Mouse (Mus musculus) embryonic facial prominence, embryonic 13.5 days (tissue): Measurements from ENCODE around the gene Adamts8. TPM values are rescaled to one million over a fixed set of nuclear protein-coding genes. Genes with fewer than 3 reads are reported as not detected.

Experiments
- ATAC-seq: fragments of 200-750 bp; cut with Nextera tagmentation; 2 replicates; pipeline ENCODE4 v1.8.0; 2017; ENCODE audit warnings: low read depth; ENCODE audit not compliant: insufficient number of reproducible peaks, insufficient read depth, low FRiP score, low TSS enrichment
- H3K27ac ChIP-seq: fragments of 300-500 bp; sonication (generic); 2 replicates; pipeline ENCODE4 v1.5.1; 2015; ENCODE audit warnings: moderate library complexity, mild to moderate bottlenecking, inconsistent platforms
- H3K27me3 ChIP-seq: fragments of 300-500 bp; sonication (generic); 2 replicates; pipeline ENCODE4 v1.6.1; 2015; ENCODE audit warnings: mild to moderate bottlenecking, inconsistent platforms
- H3K36me3 ChIP-seq: fragments of 300-500 bp; sonication (generic); 2 replicates; pipeline ENCODE4 v1.6.1; 2015; ENCODE audit warnings: mild to moderate bottlenecking, inconsistent platforms
- H3K4me1 ChIP-seq: fragments of 300-500 bp; sonication (generic); 2 replicates; pipeline ENCODE4 v1.6.1; 2015; ENCODE audit warnings: inconsistent platforms
- H3K4me2 ChIP-seq: fragments of 300-500 bp; sonication (generic); 2 replicates; pipeline ENCODE4 v1.6.1; 2015; ENCODE audit warnings: moderate library complexity, mild to moderate bottlenecking, inconsistent platforms
- H3K4me3 ChIP-seq: fragments of 300-500 bp; sonication (generic); 2 replicates; pipeline ENCODE4 v1.5.1; 2015; ENCODE audit warnings: mild to moderate bottlenecking, inconsistent platforms
- H3K9ac ChIP-seq: fragments of 300-500 bp; sonication (generic); 2 replicates; pipeline ENCODE4 v1.6.1; 2015; ENCODE audit warnings: mild to moderate bottlenecking, inconsistent platforms
- H3K9me3 ChIP-seq: fragments of 300-500 bp; sonication (generic); 2 replicates; pipeline ENCODE4 v1.6.1; 2016; ENCODE audit warnings: inconsistent platforms
- WGBS: fragments of 180-500 bp; shearing (Covaris S2); methylation state at CpG from one replicate; pipeline ENCODE4 v1.1.7; 2015; ENCODE audit warnings: mixed read lengths; 5-methylcytosine and 5-hydroxymethylcytosine counted together
- polyA plus RNA-seq: library from polyadenylated mRNA; unstranded; fragments of >200 nt; fragmentation: Nextera tagmentation; extraction: Ambion mirVana; gene quantifications from 2 replicates; pipeline ENCODE4 v1.2.1, GENCODE M21; 2015

The Adamts8 gene
- 1.8 and 2.0 TPM in 2 replicates for polyA plus RNA-seq

GRCm38 (mm10) chr9:30942512-30943313 lies at the start of gene Adamts8:
Adamts8 (plus strand) TSS chr9:30942562.
- under 1% methylated on average over 89 of the region's 96 CpGs for WGBS
- no peak within 1 kb of the TSS for H3K27ac ChIP-seq
- peak within 1 kb of the TSS; percentile 100 for H3K4me2 ChIP-seq
- peak; percentile 58 for ATAC-seq
- peaks cover 72% of the 10 kb centered on the region for H3K27me3 ChIP-seq
- H3K4me1 ChIP-seq = peaks cover 20% of the 10 kb centered on the region
- no peaks in the 10 kb centered on the region for H3K36me3 ChIP-seq
- H3K4me3 ChIP-seq = peak within 1 kb of the TSS; percentile 63
- H3K9ac ChIP-seq = peak within 1 kb of the TSS; percentile 73
- no peaks in the 10 kb centered on the region for H3K9me3 ChIP-seq

- no peak overlapping the region for H3K9ac ChIP-seq
- peaks cover 3% of the 10 kb centered on the region; the same call in 1 of the 2 replicates for H3K36me3 ChIP-seq
- no peak for ATAC-seq
- H3K4me3 ChIP-seq = no peak overlapping the region
- H3K9me3 ChIP-seq = no peaks in the 10 kb centered on the region
- peaks cover 15% of the 10 kb centered on the region for H3K4me1 ChIP-seq
- no peak overlapping the region for H3K27ac ChIP-seq
- H3K27me3 ChIP-seq = no peaks in the 10 kb centered on the region
- no peak overlapping the region for H3K4me2 ChIP-seq
- 81% methylated on average over 3 of the region's 3 CpGs for WGBS
Observed at GRCm38 (mm10) chr9:30895618-30896017, 46.7 kb upstream of the Adamts8 start.

GRCm38 (mm10) chr9:30896752-30897151 lies 45.6 kb upstream of the Adamts8 start:
- no peak overlapping the region for H3K4me3 ChIP-seq
- peaks cover 15% of the 10 kb centered on the region for H3K36me3 ChIP-seq
- H3K4me1 ChIP-seq = peaks cover 15% of the 10 kb centered on the region
- H3K27me3 ChIP-seq = no peaks in the 10 kb centered on the region
- ATAC-seq = no peak
- 0 out of 2 replicates have a peak overlapping the region, but pooled peaks have one; percentile 22 for H3K27ac ChIP-seq
- H3K9ac ChIP-seq = no peak overlapping the region
- 67% methylated on average over 5 of the region's 5 CpGs for WGBS
- no peaks in the 10 kb centered on the region for H3K9me3 ChIP-seq
- H3K4me2 ChIP-seq = no peak overlapping the region

- no peak for ATAC-seq
- no peaks in the 10 kb centered on the region for H3K9me3 ChIP-seq
- peaks cover 19% of the 10 kb centered on the region for H3K36me3 ChIP-seq
- no peaks in the 10 kb centered on the region for H3K27me3 ChIP-seq
- H3K9ac ChIP-seq = no peak overlapping the region
- WGBS = 91% methylated on average over 2 of the region's 2 CpGs
- no peak overlapping the region for H3K4me2 ChIP-seq
- 0 out of 2 replicates have a peak overlapping the region, but pooled peaks have one; percentile 22 for H3K27ac ChIP-seq
- H3K4me1 ChIP-seq = peaks cover 15% of the 10 kb centered on the region
- no peak overlapping the region for H3K4me3 ChIP-seq
Observed at GRCm38 (mm10) chr9:30897169-30897568, 45.2 kb upstream of the Adamts8 start.

- H3K27me3 ChIP-seq = no peaks in the 10 kb centered on the region
- H3K36me3 ChIP-seq = peaks cover 40% of the 10 kb centered on the region
Observed at GRCm38 (mm10) chr9:30902152-30902551, 40.2 kb upstream of the Adamts8 start.

GRCm38 (mm10) chr9:30902641-30903040 lies 39.7 kb upstream of the Adamts8 start:
- Histone ChIP-seq H3K9ac (no peak overlapping the region), H3K4me3 (no peak overlapping the region), H3K36me3 (peaks cover 45% of the 10 kb centered on the region), H3K27me3 (no peaks in the 10 kb centered on the region), H3K9me3 (no peaks in the 10 kb centered on the region), H3K27ac (no peak overlapping the region), H3K4me1 (0 out of 2 replicates have a peak, but pooled peaks cover under 1% of the 10 kb centered on the region), H3K4me2 (no peak overlapping the region)
- WGBS = 92% methylated on average over 7 of the region's 7 CpGs
- no peak for ATAC-seq

More at GRCm38 (mm10) chr9:30902152-30902551, 40.2 kb upstream of the Adamts8 start:
- H3K4me2 ChIP-seq = no peak overlapping the region
- H3K27ac ChIP-seq = no peak overlapping the region
- no peak overlapping the region for H3K4me3 ChIP-seq
- ATAC-seq = no peak
- no peaks in the 10 kb centered on the region for H3K9me3 ChIP-seq
- peaks cover 1% of the 10 kb centered on the region; the same call in 1 of the 2 replicates for H3K4me1 ChIP-seq
- no peak overlapping the region for H3K9ac ChIP-seq
- WGBS = 93% methylated on average over 19 of the region's 19 CpGs

- Histone ChIP-seq H3K4me3 (no peak overlapping the region), H3K4me2 (no peak overlapping the region), H3K27me3 (no peaks in the 10 kb centered on the region), H3K36me3 (peaks cover 45% of the 10 kb centered on the region), H3K4me1 (0 out of 2 replicates have a peak, but pooled peaks cover 4% of the 10 kb centered on the region), H3K9ac (no peak overlapping the region), H3K9me3 (no peaks in the 10 kb centered on the region), H3K27ac (no peak overlapping the region)
- 95% methylated on average over 5 of the region's 5 CpGs for WGBS
- no peak for ATAC-seq
Observed at GRCm38 (mm10) chr9:30903266-30903665, 39.1 kb upstream of the Adamts8 start.

GRCm38 (mm10) chr9:30905861-30906260 lies 36.5 kb upstream of the Adamts8 start:
- Histone ChIP-seq H3K4me2 (no peak overlapping the region), H3K4me3 (no peak overlapping the region), H3K27me3 (no peaks in the 10 kb centered on the region), H3K9me3 (no peaks in the 10 kb centered on the region), H3K9ac (no peak overlapping the region), H3K36me3 (peaks cover 44% of the 10 kb centered on the region), H3K4me1 (0 out of 2 replicates have a peak, but pooled peaks cover 4% of the 10 kb centered on the region), H3K27ac (no peak overlapping the region)
- 79% methylated on average over 10 of the region's 10 CpGs for WGBS
- no peak for ATAC-seq

- no peaks in the 10 kb centered on the region for H3K9me3 ChIP-seq
- H3K27ac ChIP-seq = no peak overlapping the region
- WGBS = 83% methylated on average over 4 of the region's 4 CpGs
- no peak for ATAC-seq
- H3K4me1 ChIP-seq = 0 out of 2 replicates have a peak, but pooled peaks cover 4% of the 10 kb centered on the region
- no peak overlapping the region for H3K9ac ChIP-seq
- H3K27me3 ChIP-seq = no peaks in the 10 kb centered on the region
- peaks cover 44% of the 10 kb centered on the region for H3K36me3 ChIP-seq
- no peak overlapping the region for H3K4me2 ChIP-seq
- no peak overlapping the region for H3K4me3 ChIP-seq
Observed at GRCm38 (mm10) chr9:30906426-30906825, 35.9 kb upstream of the Adamts8 start.

GRCm38 (mm10) chr9:30907677-30908295 lies 34.6 kb upstream of the Adamts8 start:
- 0 out of 2 replicates have a peak, but pooled peaks cover 4% of the 10 kb centered on the region for H3K4me1 ChIP-seq
- no peak overlapping the region for H3K9ac ChIP-seq
- H3K4me3 ChIP-seq = no peak overlapping the region
- WGBS = 53% methylated on average over 5 of the region's 5 CpGs
- ATAC-seq = no peak
- H3K27me3 ChIP-seq = no peaks in the 10 kb centered on the region
- no peak overlapping the region for H3K27ac ChIP-seq
- no peak overlapping the region for H3K4me2 ChIP-seq
- H3K36me3 ChIP-seq = peaks cover 32% of the 10 kb centered on the region
- H3K9me3 ChIP-seq = no peaks in the 10 kb centered on the region

GRCm38 (mm10) chr9:30908296-30908690 lies 34.1 kb upstream of the Adamts8 start:
- Histone ChIP-seq H3K9me3 (no peaks in the 10 kb centered on the region), H3K36me3 (peaks cover 31% of the 10 kb centered on the region), H3K4me2 (no peak overlapping the region), H3K9ac (no peak overlapping the region), H3K27ac (no peak overlapping the region), H3K4me1 (0 out of 2 replicates have a peak, but pooled peaks cover 4% of the 10 kb centered on the region), H3K4me3 (no peak overlapping the region), H3K27me3 (no peaks in the 10 kb centered on the region)
- WGBS = 81% methylated on average over 5 of the region's 5 CpGs
- no peak for ATAC-seq
